Mouse (Mus musculus): ENCODE data around the gene Zfp575.

DNA sequence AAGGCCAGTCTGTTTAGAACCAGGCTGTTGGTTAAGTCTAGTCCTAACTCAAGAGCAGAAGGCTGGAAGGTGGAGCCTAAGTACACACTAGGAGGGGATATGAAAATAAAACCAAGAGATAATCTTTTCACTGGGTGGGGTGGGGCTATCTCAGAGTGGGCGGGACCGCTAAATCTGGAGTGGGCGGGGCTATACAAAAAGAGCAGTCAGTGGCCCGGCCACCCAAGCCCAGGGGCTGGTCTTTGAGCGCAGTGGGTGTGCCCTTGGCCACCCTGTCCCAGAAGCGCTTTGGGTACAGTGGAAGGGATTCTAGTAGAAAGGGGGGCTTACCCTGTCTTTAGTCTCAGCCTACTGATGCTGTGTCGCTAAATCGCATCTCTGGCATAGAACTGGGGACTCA lies 613 bp downstream of the Zfp575 start:
- no peak for TF ChIP-seq POLR2A (IDR thresholded peaks at IDR 0.05; ENCODE audit: insufficient read depth, low read depth, low read length)
- no peak for TF ChIP-seq CTCF (IDR thresholded peaks at IDR 0.05; ENCODE audit: insufficient read depth, low read depth, low read length)

All from olfactory bulb, adult 2 months (tissue).